Mouse (Mus musculus) megakaryocyte progenitor cell, adult 5-6 weeks (primary cell): ENCODE data around the gene Ccdc88b. TPM values are rescaled to one million over a fixed set of nuclear protein-coding genes. Genes with fewer than 3 reads are reported as not detected.

Source experiments
- ATAC-seq: replicated peaks from 2 replicates; pipeline ENCODE4 v1.8.0; 2016; ENCODE audit warnings: mild to moderate bottlenecking, moderate TSS enrichment, inconsistent platforms; ENCODE audit not compliant: poor library complexity
- total RNA-seq, 2 experiments: library from RNA; stranded (forward) in 1 of 2; stranded (reverse) in 1 of 2; fragments of 157-497, 149-512 nt in 1 of 2; fragments of 200-1000 nt in 1 of 2; gene quantifications; 2 replicates each; pipeline versions ENCODE4 v1.2.3 to v1.2.4; 2015 to 2017

The Ccdc88b gene
- total RNA-seq, 2 experiments from 2014 or later = 6.9 to 48.6 TPM

- no peak for ATAC-seq
These were observed 27.3 kb downstream of the Ccdc88b start for GRCm38 (mm10) chr19:6830556-6831316.

- no peak for ATAC-seq
These were observed 28.0 kb downstream of the Ccdc88b start for GRCm38 (mm10) chr19:6829870-6830555.

- ATAC-seq = no peak
These were observed 28.9 kb downstream of the Ccdc88b start for GRCm38 (mm10) chr19:6829069-6829468.

DNA sequence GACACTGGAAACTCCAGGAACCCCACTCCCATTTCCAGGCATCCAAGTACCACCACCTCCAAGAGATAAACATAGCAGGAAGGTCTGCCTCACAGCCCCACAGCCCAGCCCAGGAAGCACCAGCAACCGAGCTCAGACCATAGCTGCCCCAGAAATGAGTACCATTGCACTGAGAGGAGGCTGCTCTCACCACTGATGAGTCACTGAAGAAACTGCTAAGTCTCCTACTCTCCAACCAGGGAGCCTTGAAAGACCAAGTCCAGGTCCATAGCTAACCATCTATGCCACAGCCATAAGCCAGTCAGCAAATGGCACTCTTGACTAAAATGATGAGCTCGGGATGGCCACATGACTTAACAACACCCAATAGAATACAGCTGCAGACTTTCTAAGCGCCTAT is 31.4 kb downstream of the Ccdc88b start:
- ATAC-seq = no peak

DNA sequence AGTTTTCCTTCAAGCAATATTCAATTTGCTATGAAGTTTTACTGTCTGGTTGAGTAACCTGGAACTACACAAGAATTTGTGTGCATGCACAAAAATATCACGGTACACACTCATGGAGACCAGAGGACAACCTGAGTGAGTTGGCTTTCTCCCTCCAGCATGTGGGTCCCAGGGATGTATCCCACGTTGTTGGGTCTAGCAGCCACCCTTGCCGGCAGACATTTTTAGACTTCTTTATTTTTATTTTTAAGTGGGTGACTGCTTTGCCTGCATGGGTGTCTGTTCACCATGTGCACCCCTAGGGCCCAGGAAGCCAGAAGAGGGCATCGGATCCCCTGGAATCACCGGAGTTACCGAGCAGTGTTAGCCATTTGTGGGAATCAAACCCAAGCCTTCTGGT is 32.6 kb downstream of the Ccdc88b start:
- no peak for ATAC-seq

GRCm38 (mm10) chr19:6820538-6821195 is 37.3 kb downstream of the Ccdc88b start:
- no peak for ATAC-seq

- no peak for ATAC-seq
These were observed 38.7 kb downstream of the Ccdc88b start for GRCm38 (mm10) chr19:6819143-6819827.

DNA sequence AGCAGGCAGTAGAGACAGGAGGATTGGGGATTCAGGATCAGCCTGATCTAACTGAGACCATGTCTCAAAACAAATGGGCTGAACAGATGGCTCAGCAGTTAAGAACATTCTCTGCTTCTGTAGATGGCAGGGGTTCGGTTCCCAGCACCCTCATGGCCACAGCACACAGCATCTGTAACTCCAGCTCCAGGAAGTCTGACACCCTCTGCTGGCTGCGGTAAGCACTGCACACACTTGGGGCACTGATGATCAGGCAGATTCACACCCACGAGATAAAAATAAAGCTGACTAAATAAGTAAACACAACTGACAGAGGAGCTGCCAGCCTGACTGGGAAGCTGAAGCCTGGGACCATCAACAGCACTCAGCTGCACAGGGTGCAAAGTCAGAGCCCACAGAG is 43.1 kb downstream of the Ccdc88b start:
- ATAC-seq = no peak

- no peak for ATAC-seq
These were observed 43.6 kb downstream of the Ccdc88b start for GRCm38 (mm10) chr19:6814366-6814765.

Other genes starting within 250 kb of the Ccdc88b start
- 1.0 and 4.1 TPM in 2 replicates for gene Rps6ka4, start 17.6 kb downstream of the Ccdc88b start, total RNA-seq (2015)
- 3.8 and 4.3 TPM in 2 replicates for gene Rps6ka4, start 17.6 kb downstream of the Ccdc88b start, total RNA-seq (2017)
- gene Trmt112, start 51.5 kb upstream of the Ccdc88b start, total RNA-seq (2015) = 149 and 168 TPM in 2 replicates
- gene Trmt112, start 51.5 kb upstream of the Ccdc88b start, total RNA-seq (2017) = 229 and 256 TPM in 2 replicates
- gene Prdx5, start 51.9 kb upstream of the Ccdc88b start, total RNA-seq (2015) = 310 and 346 TPM in 2 replicates
- 546 and 620 TPM in 2 replicates for gene Prdx5, start 51.9 kb upstream of the Ccdc88b start, total RNA-seq (2017)
- 8.5 and 10.2 TPM in 2 replicates for gene Esrra, start 63.6 kb upstream of the Ccdc88b start, total RNA-seq (2015)
- 23.9 and 27.5 TPM in 2 replicates for gene Esrra, start 63.6 kb upstream of the Ccdc88b start, total RNA-seq (2017)
- gene Catsperz, start 67.2 kb upstream of the Ccdc88b start, total RNA-seq (2015) = 1.3 and 2.1 TPM in 2 replicates
- gene Catsperz, start 67.2 kb upstream of the Ccdc88b start, total RNA-seq (2017) = 0.67 and 0.98 TPM in 2 replicates
- not detected in 2 replicates for gene Kcnk4, start 76.3 kb upstream of the Ccdc88b start, total RNA-seq (2015)
- not detected in 2 replicates for gene Kcnk4, start 76.3 kb upstream of the Ccdc88b start, total RNA-seq (2017)
- gene Bad, start 83.7 kb upstream of the Ccdc88b start, total RNA-seq (2015) = 13.4 and 14.1 TPM in 2 replicates
- gene Bad, start 83.7 kb upstream of the Ccdc88b start, total RNA-seq (2017) = 43.1 and 56.3 TPM in 2 replicates
- gene Gpr137, start 84.3 kb upstream of the Ccdc88b start, total RNA-seq (2015) = 9.4 and 13.1 TPM in 2 replicates
- gene Gpr137, start 84.3 kb upstream of the Ccdc88b start, total RNA-seq (2017) = 14.0 and 20.3 TPM in 2 replicates
- gene Ppp1r14b, start 116.8 kb upstream of the Ccdc88b start, total RNA-seq (2015) = 190 and 236 TPM in 2 replicates
- 131 and 141 TPM in 2 replicates for gene Ppp1r14b, start 116.8 kb upstream of the Ccdc88b start, total RNA-seq (2017)
- gene Plcb3, start 118.3 kb upstream of the Ccdc88b start, total RNA-seq (2015) = 5.0 and 6.8 TPM in 2 replicates
- 7.3 and 7.6 TPM in 2 replicates for gene Plcb3, start 118.3 kb upstream of the Ccdc88b start, total RNA-seq (2017)
- gene Fkbp2, start 122.3 kb upstream of the Ccdc88b start, total RNA-seq (2015) = 123 and 129 TPM in 2 replicates
- gene Fkbp2, start 122.3 kb upstream of the Ccdc88b start, total RNA-seq (2017) = 176 and 181 TPM in 2 replicates
- 30.4 and 33.1 TPM in 2 replicates for gene Vegfb, start 129.4 kb upstream of the Ccdc88b start, total RNA-seq (2015)
- 11.6 and 13.6 TPM in 2 replicates for gene Vegfb, start 129.4 kb upstream of the Ccdc88b start, total RNA-seq (2017)
- 10.2 and 11.5 TPM in 2 replicates for gene Dnajc4, start 134.4 kb upstream of the Ccdc88b start, total RNA-seq (2015)
- 8.6 and 17.8 TPM in 2 replicates for gene Dnajc4, start 134.4 kb upstream of the Ccdc88b start, total RNA-seq (2017)
- 10.6 and 18.9 TPM in 2 replicates for gene Nudt22, start 137.9 kb upstream of the Ccdc88b start, total RNA-seq (2015)
- gene Nudt22, start 137.9 kb upstream of the Ccdc88b start, total RNA-seq (2017) = 7.7 and 13.3 TPM in 2 replicates
- 1.4 and 2.2 TPM in 2 replicates for gene Trpt1, start 137.9 kb upstream of the Ccdc88b start, total RNA-seq (2015)
- gene Trpt1, start 137.9 kb upstream of the Ccdc88b start, total RNA-seq (2017) = 0.08 and 0.81 TPM in 2 replicates
- 63.8 and 78.7 TPM in 2 replicates for gene Fermt3, start 161.3 kb upstream of the Ccdc88b start, total RNA-seq (2015)
- gene Fermt3, start 161.3 kb upstream of the Ccdc88b start, total RNA-seq (2017) = 216 and 225 TPM in 2 replicates
- 197 and 204 TPM in 2 replicates for gene Stip1, start 181.8 kb upstream of the Ccdc88b start, total RNA-seq (2015)
- 244 and 250 TPM in 2 replicates for gene Stip1, start 181.8 kb upstream of the Ccdc88b start, total RNA-seq (2017)
- gene Macrod1, start 198.6 kb upstream of the Ccdc88b start, total RNA-seq (2015) = 12.7 and 17.6 TPM in 2 replicates
- 0.68 and 3.7 TPM in 2 replicates for gene Macrod1, start 198.6 kb upstream of the Ccdc88b start, total RNA-seq (2017)
- not detected in 2 replicates for gene Flrt1, start 247.5 kb upstream of the Ccdc88b start, total RNA-seq (2015)
- not detected in 2 replicates for gene Flrt1, start 247.5 kb upstream of the Ccdc88b start, total RNA-seq (2017)